Mouse (Mus musculus): ENCODE measurements at regions not wholly inside any gene's neighbourhood (a gene's known extent, or its start where the extent isn't known, plus 50 kb on each side); places are given as distances from the start of the nearest gene placed in this dataset.

- H3K36me3 ChIP-seq (ENCODE audit: control insufficient read depth, insufficient read depth, low read length): no peaks in the 10 kb centered on the region
- H3K4me3 ChIP-seq (ENCODE audit: low read length): no peak overlapping the region
- no peak overlapping the region for H3K4me2 ChIP-seq (ENCODE audit: low read depth, low read length)
- ATAC-seq: no peak
- 69% methylated on average over 9 of the region's 9 CpGs for WGBS
- H3K27me3 ChIP-seq (replicated peaks; ENCODE audit: control insufficient read depth, insufficient read depth, low read length): no peaks in the 10 kb centered on the region
- no peaks in the 10 kb centered on the region for H3K4me1 ChIP-seq (ENCODE audit: control insufficient read depth, insufficient read depth, low read length)
- H3K9me3 ChIP-seq (ENCODE audit: control insufficient read depth, low read length): no peaks in the 10 kb centered on the region
- no peak overlapping the region for H3K9ac ChIP-seq (ENCODE audit: low read depth, low read length)
- no peak overlapping the region for H3K27ac ChIP-seq (ENCODE audit: low read length)
These were observed 385.5 kb upstream of the Mctp2 start for GRCm38 (mm10) chr7:72691859-72692258.

GRCm38 (mm10) chr7:72696736-72697135 is 390.3 kb upstream of the Mctp2 start:
- Histone ChIP-seq H3K9me3 (ENCODE audit: control insufficient read depth, low read length) (no peaks in the 10 kb centered on the region), H3K9ac (ENCODE audit: low read depth, low read length) (no peak overlapping the region), H3K4me2 (ENCODE audit: low read depth, low read length) (no peak overlapping the region), H3K4me1 (ENCODE audit: control insufficient read depth, insufficient read depth, low read length) (no peaks in the 10 kb centered on the region), H3K4me3 (ENCODE audit: low read length) (no peak overlapping the region), H3K27ac (ENCODE audit: low read length) (no peak overlapping the region), H3K36me3 (ENCODE audit: control insufficient read depth, insufficient read depth, low read length) (no peaks in the 10 kb centered on the region), H3K27me3 (replicated peaks; ENCODE audit: control insufficient read depth, insufficient read depth, low read length) (no peaks in the 10 kb centered on the region)
- ATAC-seq: no peak
- 68% methylated on average over 3 of the region's 3 CpGs for WGBS

- Histone ChIP-seq H3K4me3 (ENCODE audit: low read length) (no peak overlapping the region), H3K9me3 (ENCODE audit: control insufficient read depth, low read length) (no peaks in the 10 kb centered on the region), H3K36me3 (ENCODE audit: control insufficient read depth, insufficient read depth, low read length) (no peaks in the 10 kb centered on the region), H3K4me2 (ENCODE audit: low read depth, low read length) (no peak overlapping the region), H3K27me3 (replicated peaks; ENCODE audit: control insufficient read depth, insufficient read depth, low read length) (no peaks in the 10 kb centered on the region), H3K27ac (ENCODE audit: low read length) (no peak overlapping the region), H3K4me1 (ENCODE audit: control insufficient read depth, insufficient read depth, low read length) (no peaks in the 10 kb centered on the region), H3K9ac (ENCODE audit: low read depth, low read length) (no peak overlapping the region)
- WGBS: 63% methylated on average over 5 of the region's 5 CpGs
- no peak for ATAC-seq
These were observed 397.4 kb upstream of the Mctp2 start for GRCm38 (mm10) chr7:72703652-72704341.

- ATAC-seq: peak; percentile 38
- no peaks in the 10 kb centered on the region for H3K36me3 ChIP-seq (ENCODE audit: control insufficient read depth, insufficient read depth, low read length)
- H3K9ac ChIP-seq (ENCODE audit: low read depth, low read length): no peak overlapping the region
- peak overlapping the region; percentile 31; the same call in 1 of the 2 replicates for H3K27ac ChIP-seq (ENCODE audit: low read length)
- H3K4me3 ChIP-seq (ENCODE audit: low read length): no peak overlapping the region
- H3K4me2 ChIP-seq (ENCODE audit: low read depth, low read length): no peak overlapping the region
- WGBS: 38% methylated on average over 8 of the region's 8 CpGs
- H3K4me1 ChIP-seq (ENCODE audit: control insufficient read depth, insufficient read depth, low read length): peaks cover 8% of the 10 kb centered on the region
- H3K27me3 ChIP-seq (replicated peaks; ENCODE audit: control insufficient read depth, insufficient read depth, low read length): no peaks in the 10 kb centered on the region
- no peaks in the 10 kb centered on the region for H3K9me3 ChIP-seq (ENCODE audit: control insufficient read depth, low read length)
These were observed 405.1 kb upstream of the Mctp2 start for GRCm38 (mm10) chr7:72711193-72712131.

GRCm38 (mm10) chr7:72715401-72715800 is 409.0 kb upstream of the Mctp2 start:
- H3K27ac ChIP-seq (ENCODE audit: low read length): no peak overlapping the region
- no peak overlapping the region for H3K9ac ChIP-seq (ENCODE audit: low read depth, low read length)
- H3K27me3 ChIP-seq (replicated peaks; ENCODE audit: control insufficient read depth, insufficient read depth, low read length): no peaks in the 10 kb centered on the region
- no peaks in the 10 kb centered on the region for H3K36me3 ChIP-seq (ENCODE audit: control insufficient read depth, insufficient read depth, low read length)
- H3K4me1 ChIP-seq (ENCODE audit: control insufficient read depth, insufficient read depth, low read length): peaks cover 8% of the 10 kb centered on the region
- no peak overlapping the region for H3K4me2 ChIP-seq (ENCODE audit: low read depth, low read length)
- no peaks in the 10 kb centered on the region for H3K9me3 ChIP-seq (ENCODE audit: control insufficient read depth, low read length)
- no peak for ATAC-seq
- 71% methylated on average over 5 of the region's 5 CpGs for WGBS
- H3K4me3 ChIP-seq (ENCODE audit: low read length): no peak overlapping the region

- ATAC-seq: no peak
- no peak overlapping the region for H3K27ac ChIP-seq (ENCODE audit: low read length)
- H3K4me2 ChIP-seq (ENCODE audit: low read depth, low read length): no peak overlapping the region
- no peaks in the 10 kb centered on the region for H3K36me3 ChIP-seq (ENCODE audit: control insufficient read depth, insufficient read depth, low read length)
- no peak overlapping the region for H3K9ac ChIP-seq (ENCODE audit: low read depth, low read length)
- H3K4me1 ChIP-seq (ENCODE audit: control insufficient read depth, insufficient read depth, low read length): peaks cover 8% of the 10 kb centered on the region
- H3K9me3 ChIP-seq (ENCODE audit: control insufficient read depth, low read length): no peaks in the 10 kb centered on the region
- 58% methylated on average over 1 of the region's 1 CpGs for WGBS
- no peaks in the 10 kb centered on the region for H3K27me3 ChIP-seq (replicated peaks; ENCODE audit: control insufficient read depth, insufficient read depth, low read length)
- no peak overlapping the region for H3K4me3 ChIP-seq (ENCODE audit: low read length)
These were observed 409.6 kb upstream of the Mctp2 start for GRCm38 (mm10) chr7:72716051-72716450.

GRCm38 (mm10) chr7:72726214-72726854 is 419.9 kb upstream of the Mctp2 start:
- Histone ChIP-seq H3K4me2 (ENCODE audit: low read depth, low read length) (no peak overlapping the region), H3K27ac (ENCODE audit: low read length) (no peak overlapping the region), H3K27me3 (replicated peaks; ENCODE audit: control insufficient read depth, insufficient read depth, low read length) (no peaks in the 10 kb centered on the region), H3K36me3 (ENCODE audit: control insufficient read depth, insufficient read depth, low read length) (no peaks in the 10 kb centered on the region), H3K9me3 (ENCODE audit: control insufficient read depth, low read length) (no peaks in the 10 kb centered on the region), H3K9ac (ENCODE audit: low read depth, low read length) (no peak overlapping the region), H3K4me1 (ENCODE audit: control insufficient read depth, insufficient read depth, low read length) (no peaks in the 10 kb centered on the region), H3K4me3 (ENCODE audit: low read length) (no peak overlapping the region)
- no peak for ATAC-seq
- 64% methylated on average over 9 of the region's 9 CpGs for WGBS

GRCm38 (mm10) chr7:72737792-72738191 is 431.4 kb upstream of the Mctp2 start:
- Histone ChIP-seq H3K36me3 (ENCODE audit: control insufficient read depth, insufficient read depth, low read length) (no peaks in the 10 kb centered on the region), H3K27ac (ENCODE audit: low read length) (no peak overlapping the region), H3K27me3 (replicated peaks; ENCODE audit: control insufficient read depth, insufficient read depth, low read length) (no peaks in the 10 kb centered on the region), H3K9ac (ENCODE audit: low read depth, low read length) (no peak overlapping the region), H3K4me2 (ENCODE audit: low read depth, low read length) (no peak overlapping the region), H3K4me3 (ENCODE audit: low read length) (no peak overlapping the region), H3K4me1 (ENCODE audit: control insufficient read depth, insufficient read depth, low read length) (no peaks in the 10 kb centered on the region), H3K9me3 (ENCODE audit: control insufficient read depth, low read length) (no peaks in the 10 kb centered on the region)
- ATAC-seq: 0 out of 2 replicates have a peak, but pooled peaks have one; percentile 31
- 66% methylated on average over 8 of the region's 8 CpGs for WGBS

- 0 out of 2 replicates have a peak, but pooled peaks have one; percentile 55 for ATAC-seq
- Histone ChIP-seq H3K36me3 (ENCODE audit: control insufficient read depth, insufficient read depth, low read length) (no peaks in the 10 kb centered on the region), H3K9me3 (ENCODE audit: control insufficient read depth, low read length) (no peaks in the 10 kb centered on the region), H3K27ac (ENCODE audit: low read length) (no peak overlapping the region), H3K9ac (ENCODE audit: low read depth, low read length) (no peak overlapping the region), H3K4me3 (ENCODE audit: low read length) (no peak overlapping the region), H3K4me2 (ENCODE audit: low read depth, low read length) (no peak overlapping the region), H3K4me1 (ENCODE audit: control insufficient read depth, insufficient read depth, low read length) (no peaks in the 10 kb centered on the region), H3K27me3 (replicated peaks; ENCODE audit: control insufficient read depth, insufficient read depth, low read length) (no peaks in the 10 kb centered on the region)
- 46% methylated on average over 13 of the region's 13 CpGs for whole genome bisulfite sequencing
These were observed 432.0 kb upstream of the Mctp2 start for GRCm38 (mm10) chr7:72738324-72738944.
